Mouse (Mus musculus): ENCODE results near the gene Eno3. TPM values are rescaled to one million over a fixed set of nuclear protein-coding genes. Genes with fewer than 3 reads are reported as not detected.
A peak's percentile ranks its signal among the peaks of the same experiment; 100 is the strongest.

The Eno3 gene
- polyA plus RNA-seq, 1 experiment from 2014 or later = 12.0 TPM

GRCm38 (mm10) chr11:70678092-70678491, 21.1 kb downstream of the Eno3 start:
- H3K27ac ChIP-seq (replicated peaks) = no peak overlapping the region
- H3K36me3 ChIP-seq = peaks cover 48% of the 10 kb centered on the region
- H3K4me3 ChIP-seq = no peak overlapping the region
- H3K9me3 ChIP-seq = no peaks in the 10 kb centered on the region
- no peak overlapping the region for H3K9ac ChIP-seq (replicated peaks)
- no peak overlapping the region for H3K4me2 ChIP-seq (replicated peaks)
- H3K4me1 ChIP-seq = peaks cover 16% of the 10 kb centered on the region
- no peaks in the 10 kb centered on the region for H3K27me3 ChIP-seq
- ATAC-seq (ENCODE audit: low FRiP score, low read depth) = no peak
- WGBS = 73% methylated on average over 9 of the region's 9 CpGs

DNA sequence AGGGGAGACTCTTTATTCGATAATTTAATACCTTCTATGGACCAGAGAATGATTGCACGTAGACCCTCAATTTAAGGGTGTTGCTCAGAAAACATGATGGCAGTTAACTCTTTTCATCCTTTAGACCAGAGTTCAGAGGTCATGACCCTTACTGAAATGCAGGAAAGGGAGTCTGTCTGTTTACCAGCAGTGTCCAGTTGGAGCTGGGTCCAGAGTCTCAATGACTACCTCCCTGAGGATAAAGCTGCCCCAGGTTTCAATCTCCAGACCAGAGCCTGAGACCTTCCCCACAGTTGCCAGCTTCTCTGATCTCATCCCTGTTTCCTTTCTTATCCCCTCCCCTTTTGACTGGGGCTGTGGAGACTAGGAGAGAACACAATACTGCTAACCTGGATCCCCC, 21.6 kb downstream of the Eno3 start:
- Histone ChIP-seq H3K4me2 (replicated peaks) (no peak overlapping the region), H3K27ac (replicated peaks) (no peak overlapping the region), H3K36me3 (peaks cover 49% of the 10 kb centered on the region), H3K9ac (replicated peaks) (no peak overlapping the region), H3K27me3 (no peaks in the 10 kb centered on the region), H3K4me3 (no peak overlapping the region), H3K4me1 (peaks cover 16% of the 10 kb centered on the region), H3K9me3 (no peaks in the 10 kb centered on the region)
- WGBS = 82% methylated on average over 2 of the region's 2 CpGs
- no peak for ATAC-seq (ENCODE audit: low FRiP score, low read depth)

DNA sequence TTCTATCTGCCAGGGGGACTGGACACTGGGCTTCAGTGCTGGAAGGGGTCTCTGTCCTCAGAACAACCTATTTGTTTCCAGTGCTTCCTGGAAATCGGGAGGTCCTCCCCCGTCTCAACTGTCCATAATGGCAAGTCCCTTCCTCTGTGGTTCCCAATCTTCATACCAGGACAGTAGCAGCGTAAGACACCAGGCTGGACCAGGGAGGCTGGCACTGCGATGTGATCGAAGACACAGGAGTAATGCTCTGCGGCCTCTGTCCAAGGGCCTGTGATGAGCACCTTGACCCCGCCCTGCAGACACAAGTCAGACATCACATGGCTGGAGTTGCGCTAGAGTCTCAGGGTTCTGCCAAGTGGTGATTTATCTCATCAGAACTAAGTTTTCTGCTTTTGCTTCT, 22.4 kb downstream of the Eno3 start:
- no peak overlapping the region for H3K4me2 ChIP-seq (replicated peaks)
- WGBS = 97% methylated on average over 8 of the region's 8 CpGs
- ATAC-seq (ENCODE audit: low FRiP score, low read depth) = no peak
- H3K4me1 ChIP-seq = peaks cover 16% of the 10 kb centered on the region
- H3K9me3 ChIP-seq = no peaks in the 10 kb centered on the region
- H3K36me3 ChIP-seq = peaks cover 49% of the 10 kb centered on the region
- no peaks in the 10 kb centered on the region for H3K27me3 ChIP-seq
- no peak overlapping the region for H3K27ac ChIP-seq (replicated peaks)
- no peak overlapping the region for H3K4me3 ChIP-seq
- no peak overlapping the region for H3K9ac ChIP-seq (replicated peaks)

DNA sequence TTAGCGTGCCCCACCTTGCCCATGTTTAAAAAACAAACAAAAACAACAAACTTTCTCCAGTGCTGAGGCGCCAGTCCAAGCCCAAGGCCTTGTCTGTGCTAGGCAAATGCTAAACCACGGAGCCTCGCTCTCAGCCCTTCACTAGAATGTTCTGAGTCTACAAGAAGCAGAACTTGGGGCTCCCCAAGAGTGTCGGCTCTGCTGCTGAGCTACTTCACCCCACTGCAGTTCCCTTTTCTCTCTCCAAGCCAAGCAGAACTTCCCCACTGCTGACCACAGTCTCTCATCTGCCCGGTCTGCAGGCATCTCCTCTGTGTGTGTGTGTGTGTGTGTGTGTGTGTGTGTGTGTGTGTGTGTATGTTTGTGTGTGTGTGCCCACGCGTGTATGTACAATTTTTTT, 22.9 kb downstream of the Eno3 start:
- no peaks in the 10 kb centered on the region for H3K9me3 ChIP-seq
- peaks cover 49% of the 10 kb centered on the region for H3K36me3 ChIP-seq
- no peak for ATAC-seq (ENCODE audit: low FRiP score, low read depth)
- peaks cover 16% of the 10 kb centered on the region for H3K4me1 ChIP-seq
- H3K9ac ChIP-seq (replicated peaks) = no peak overlapping the region
- WGBS = 93% methylated on average over 8 of the region's 8 CpGs
- H3K4me3 ChIP-seq = no peak overlapping the region
- H3K27me3 ChIP-seq = no peaks in the 10 kb centered on the region
- H3K4me2 ChIP-seq (replicated peaks) = no peak overlapping the region
- H3K27ac ChIP-seq (replicated peaks) = no peak overlapping the region

DNA sequence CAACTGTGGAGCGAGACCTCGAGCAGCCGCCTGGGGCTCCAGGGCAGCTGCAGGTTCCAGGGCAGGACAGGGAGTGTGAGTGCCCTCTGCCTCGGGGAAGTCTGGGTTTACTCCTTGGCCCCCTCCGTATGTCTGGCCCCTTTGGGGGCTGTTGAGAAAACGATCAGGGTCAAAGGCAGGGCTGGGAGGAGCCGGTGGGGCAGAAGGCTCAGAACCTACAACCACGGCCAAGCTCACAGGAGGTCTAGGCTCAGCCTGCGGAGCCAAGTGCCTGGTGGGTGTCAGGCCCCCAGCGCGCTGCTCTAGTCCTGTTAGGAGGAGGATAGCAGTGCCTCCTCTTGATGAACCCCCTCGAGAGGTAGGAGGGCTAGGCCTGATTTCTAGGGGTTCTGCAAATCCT, 24.2 kb downstream of the Eno3 start:
- Histone ChIP-seq H3K9me3 (no peaks in the 10 kb centered on the region), H3K27ac (replicated peaks) (peak overlapping the region; percentile 80; the same call in 1 of the 2 replicates), H3K36me3 (peaks cover 46% of the 10 kb centered on the region), H3K4me3 (no peak overlapping the region), H3K9ac (replicated peaks) (no peak overlapping the region), H3K4me1 (peaks cover 16% of the 10 kb centered on the region), H3K27me3 (no peaks in the 10 kb centered on the region), H3K4me2 (replicated peaks) (no peak overlapping the region)
- 61% methylated on average over 12 of the region's 12 CpGs for WGBS
- no peak for ATAC-seq (ENCODE audit: low FRiP score, low read depth)

- Histone ChIP-seq H3K9me3 (no peaks in the 10 kb centered on the region), H3K4me1 (peaks cover 22% of the 10 kb centered on the region), H3K4me3 (no peak overlapping the region), H3K27ac (replicated peaks) (peak overlapping the region; percentile 80), H3K4me2 (replicated peaks) (peak overlapping the region; percentile 26; the same call in 1 of the 2 replicates), H3K9ac (replicated peaks) (peak overlapping the region; percentile 39; the same call in 1 of the 2 replicates), H3K27me3 (no peaks in the 10 kb centered on the region), H3K36me3 (peaks cover 38% of the 10 kb centered on the region)
- WGBS = 13% methylated on average over 11 of the region's 11 CpGs
- peak; percentile 87 for ATAC-seq (ENCODE audit: low FRiP score, low read depth)
These were observed 25.0 kb downstream of the Eno3 start for GRCm38 (mm10) chr11:70681897-70682581.

GRCm38 (mm10) chr11:70683640-70684039, 26.6 kb downstream of the Eno3 start:
- no peak for ATAC-seq (ENCODE audit: low FRiP score, low read depth)
- Histone ChIP-seq H3K36me3 (peaks cover 34% of the 10 kb centered on the region), H3K27ac (replicated peaks) (no peak overlapping the region), H3K4me2 (replicated peaks) (no peak overlapping the region), H3K4me1 (peaks cover 32% of the 10 kb centered on the region), H3K4me3 (no peak overlapping the region), H3K9ac (replicated peaks) (no peak overlapping the region), H3K9me3 (no peaks in the 10 kb centered on the region), H3K27me3 (no peaks in the 10 kb centered on the region)
- 93% methylated on average over 5 of the region's 5 CpGs for WGBS

DNA sequence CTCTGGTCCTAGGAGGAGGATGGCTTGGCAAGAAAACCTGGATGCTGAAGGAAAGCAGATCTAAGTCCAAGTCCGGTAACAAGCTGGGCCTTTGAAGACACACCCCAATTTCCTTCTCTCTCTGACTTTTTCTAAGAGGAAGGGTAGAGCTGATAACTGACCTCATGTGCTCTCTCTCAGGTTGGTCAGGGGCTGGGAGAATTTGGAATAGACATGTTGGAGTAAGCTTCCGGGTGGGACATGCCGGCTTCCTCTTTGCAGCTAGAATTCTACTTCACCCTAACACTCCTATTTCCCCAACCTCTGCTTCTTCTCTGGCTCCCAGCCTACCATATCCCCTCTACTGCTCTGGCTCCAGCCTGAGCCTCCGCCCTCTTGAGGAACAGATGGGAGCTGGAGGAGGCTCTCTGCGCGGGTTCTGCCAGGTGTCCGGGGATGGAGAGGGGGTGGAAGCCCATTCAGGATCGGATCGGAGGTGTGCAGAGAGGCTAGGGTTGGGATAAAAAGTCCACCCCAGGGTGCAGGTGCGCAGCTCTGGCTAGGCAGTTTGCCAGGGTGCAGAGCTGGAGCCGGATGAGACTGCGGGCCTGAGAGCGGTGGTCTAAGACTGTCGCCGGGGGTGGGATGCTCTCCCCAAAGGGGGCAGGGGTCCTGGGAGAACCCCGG, 30.0 kb downstream of the Eno3 start:
- ATAC-seq (ENCODE audit: low FRiP score, low read depth) = peak; percentile 71
- Histone ChIP-seq H3K4me3 (peak overlapping the region; percentile 83), H3K36me3 (peaks cover 21% of the 10 kb centered on the region), H3K4me1 (peaks cover 29% of the 10 kb centered on the region), H3K27ac (replicated peaks) (peak overlapping the region; percentile 70), H3K9me3 (no peaks in the 10 kb centered on the region), H3K9ac (replicated peaks) (peak overlapping the region; percentile 78), H3K27me3 (0 out of 2 replicates have a peak, but pooled peaks cover 3% of the 10 kb centered on the region), H3K4me2 (replicated peaks) (peak overlapping the region; percentile 67)
- 2% methylated on average over 16 of the region's 16 CpGs for WGBS

DNA sequence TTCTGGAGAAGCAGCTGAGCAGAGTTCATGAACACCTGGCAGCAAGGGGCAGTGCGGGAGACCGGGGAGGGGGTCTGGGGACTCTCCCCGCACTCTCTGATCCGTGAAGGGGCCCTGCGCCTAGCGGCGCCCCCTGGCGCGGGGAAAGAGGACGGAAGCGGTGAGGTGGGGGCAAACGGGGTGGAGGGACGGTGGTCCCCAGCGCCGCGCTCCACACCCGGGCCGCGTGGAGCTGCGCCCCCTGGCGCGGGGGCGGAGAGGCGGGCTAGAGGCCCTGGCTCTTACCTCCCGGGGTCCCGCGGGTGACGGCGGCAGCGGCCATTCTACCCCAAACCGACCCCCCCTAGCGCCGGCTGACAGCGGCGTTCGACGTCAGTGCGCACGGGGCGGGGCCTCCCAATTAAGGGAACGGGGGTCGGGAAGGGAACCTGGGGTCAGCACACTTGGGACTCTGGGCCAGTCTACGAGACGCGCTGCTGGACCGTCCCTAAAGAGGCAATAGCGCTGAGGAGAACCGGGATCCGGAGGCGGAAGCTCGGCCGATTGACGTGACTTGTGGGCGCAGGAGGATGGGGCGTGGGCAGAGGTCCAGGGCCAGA, 30.7 kb downstream of the Eno3 start, which contains the start of gene Camta2:
Gene Camta2, minus strand, starts transcription at position 505 of the 599 bp plus-strand sequence.
- peak; percentile 87 for ATAC-seq (ENCODE audit: low FRiP score, low read depth)
- Histone ChIP-seq H3K4me2 (replicated peaks) (peak within 1 kb of the TSS; percentile 67), H3K36me3 (peaks cover 21% of the 10 kb centered on the region), H3K4me1 (peaks cover 23% of the 10 kb centered on the region), H3K9ac (replicated peaks) (peak within 1 kb of the TSS; percentile 78), H3K27me3 (0 out of 2 replicates have a peak, but pooled peaks cover 3% of the 10 kb centered on the region), H3K9me3 (no peaks in the 10 kb centered on the region), H3K27ac (replicated peaks) (peak within 1 kb of the TSS; percentile 70), H3K4me3 (peak within 1 kb of the TSS; percentile 83)
- 1% methylated on average over 55 of the region's 55 CpGs for WGBS

DNA sequence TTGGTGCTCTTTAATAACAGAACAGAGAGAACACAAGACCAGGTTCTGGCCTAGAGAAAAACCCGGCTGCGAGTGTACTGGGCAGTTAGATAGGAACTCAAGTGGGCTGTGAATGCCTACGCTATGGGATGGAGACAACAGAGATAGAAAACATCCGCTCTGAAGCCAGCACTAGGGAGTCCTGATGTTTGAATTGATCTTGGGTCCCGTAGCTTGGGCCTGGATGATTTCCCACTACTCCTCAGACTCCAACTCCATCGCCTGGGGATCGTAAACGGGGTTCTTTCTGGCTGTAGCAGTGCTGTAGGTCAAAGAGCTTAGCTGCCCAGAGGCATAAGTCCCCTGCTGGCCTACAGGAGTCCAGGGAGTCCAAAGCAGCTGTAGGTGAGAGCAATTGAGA, 31.4 kb downstream of the Eno3 start:
- Histone ChIP-seq H3K4me3 (peak overlapping the region; percentile 83), H3K4me2 (replicated peaks) (peak overlapping the region; percentile 67), H3K36me3 (peaks cover 19% of the 10 kb centered on the region), H3K27me3 (0 out of 2 replicates have a peak, but pooled peaks cover 3% of the 10 kb centered on the region), H3K27ac (replicated peaks) (peak overlapping the region; percentile 70), H3K9ac (replicated peaks) (peak overlapping the region; percentile 78), H3K9me3 (no peaks in the 10 kb centered on the region), H3K4me1 (peaks cover 21% of the 10 kb centered on the region)
- 16% methylated on average over 8 of the region's 8 CpGs for WGBS
- no peak for ATAC-seq (ENCODE audit: low FRiP score, low read depth)

DNA sequence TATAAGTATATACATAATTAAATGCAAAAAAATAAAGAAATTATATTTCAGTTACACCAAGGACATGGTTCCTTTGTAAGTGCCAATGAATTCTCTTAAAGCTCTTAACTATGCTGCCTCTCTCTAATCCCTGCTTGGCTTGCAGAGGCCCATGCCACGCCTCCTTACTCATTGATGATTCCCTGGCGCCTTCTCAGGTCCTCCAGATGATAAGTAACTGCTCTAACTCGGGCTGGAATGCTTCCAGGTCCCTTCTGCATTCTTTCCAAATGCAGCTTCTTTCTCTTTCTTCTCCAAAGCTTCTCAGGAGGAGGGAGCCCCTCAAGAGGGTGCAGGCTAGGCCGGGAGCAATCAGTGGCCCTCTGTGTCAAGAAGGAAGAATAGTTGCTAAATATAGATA, 32.6 kb downstream of the Eno3 start:
- 54% methylated on average over 4 of the region's 4 CpGs for WGBS
- H3K4me1 ChIP-seq = peaks cover 21% of the 10 kb centered on the region

GRCm38 (mm10) chr11:70693504-70693903, 36.5 kb downstream of the Eno3 start:
- WGBS = 64% methylated on average over 3 of the region's 3 CpGs
- Histone ChIP-seq H3K4me3 (no peak overlapping the region), H3K4me2 (replicated peaks) (no peak overlapping the region), H3K27me3 (0 out of 2 replicates have a peak, but pooled peaks cover 3% of the 10 kb centered on the region), H3K9ac (replicated peaks) (no peak overlapping the region), H3K36me3 (no peaks in the 10 kb centered on the region), H3K27ac (replicated peaks) (no peak overlapping the region), H3K4me1 (peaks cover 6% of the 10 kb centered on the region), H3K9me3 (no peaks in the 10 kb centered on the region)
- no peak for ATAC-seq (ENCODE audit: low FRiP score, low read depth)

More for the DNA sequence above, 32.6 kb downstream of the Eno3 start:
- Histone ChIP-seq H3K36me3 (peaks cover 8% of the 10 kb centered on the region; the same call in 1 of the 2 replicates), H3K27me3 (0 out of 2 replicates have a peak, but pooled peaks cover 3% of the 10 kb centered on the region), H3K4me3 (no peak overlapping the region), H3K9ac (replicated peaks) (no peak overlapping the region), H3K9me3 (no peaks in the 10 kb centered on the region), H3K27ac (replicated peaks) (no peak overlapping the region), H3K4me2 (replicated peaks) (no peak overlapping the region)
- no peak for ATAC-seq (ENCODE audit: low FRiP score, low read depth)

Data from midbrain, embryonic 12.5 days (tissue).